Mouse (Mus musculus) bone marrow, adult 2 months (tissue): Measurements from ENCODE around the gene Pfdn4.

ENCODE experiments used
- CTCF ChIP-seq: fragments of 200-500 bp; IDR thresholded peaks from 2 replicates; pipeline ENCODE4 v1.5.1; 2011; ENCODE audit warnings: low read length, control low read depth; ENCODE audit not compliant: control insufficient read depth, insufficient read depth
- POLR2A ChIP-seq: fragments of 200-500 bp; IDR thresholded peaks from 2 replicates; pipeline ENCODE4 v1.6.1; 2011; ENCODE audit warnings: low read depth, mild to moderate bottlenecking, control low read depth, low read length, borderline replicate concordance; ENCODE audit not compliant: control insufficient read depth

DNA sequence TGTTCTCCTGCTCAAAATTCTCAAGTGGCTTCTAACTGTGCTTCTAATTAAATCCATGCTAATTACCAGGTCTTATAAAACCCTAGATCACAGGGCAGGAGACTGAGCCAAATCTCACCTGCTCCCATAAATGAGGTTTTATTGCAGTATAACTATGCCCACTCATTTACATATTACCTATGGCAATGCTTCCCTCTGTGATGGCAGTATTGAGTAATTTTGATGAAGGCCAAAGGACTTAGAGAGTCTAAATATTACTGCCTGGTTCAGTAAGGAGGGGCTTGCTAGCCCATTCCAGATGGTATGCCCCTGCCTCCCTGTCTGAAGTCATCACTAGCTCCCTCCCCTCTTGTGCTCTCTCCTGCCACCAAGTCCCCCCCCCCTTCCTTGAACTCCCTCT lies 39.6 kb downstream of the Pfdn4 start:
- TF ChIP-seq CTCF (no peak), POLR2A (no peak)
